Mouse (Mus musculus) left cerebral cortex, adult 18-20 months (tissue): Measurements from ENCODE around the gene Srsf5. TPM values are rescaled to one million over a fixed set of nuclear protein-coding genes. Genes with fewer than 3 reads are reported as not detected.

ENCODE experiments used
- DNase-seq, 2 experiments: peaks; one replicate each; pipeline ENCODE4 v3.0.0; 2021 to 2022; ENCODE audit warnings: low spot score in 2 of 2, mixed read lengths in 1 of 2
- total RNA-seq, 2 experiments: library from RNA; stranded (reverse); gene quantifications; 2 replicates each; pipeline ENCODE4 v1.2.3; 2021

Gene Srsf5
- total RNA-seq, 2 experiments from 2014 or later = 277 to 300 TPM

GRCm38 (mm10) chr12:80995326-80995725, 50.0 kb downstream of the Srsf5 start:
- DNase-seq = no peak

GRCm38 (mm10) chr12:80997652-80998051, 52.3 kb downstream of the Srsf5 start:
- DNase-seq = no peak

- no peak for DNase-seq
Observed at GRCm38 (mm10) chr12:80998528-80999221, 53.4 kb downstream of the Srsf5 start.

Other genes with a start within 250 kb of the Srsf5 start
- 10 to 100 TPM; 11.4 to 12.2 TPM for gene Ccdc177, start 184.8 kb upstream of the Srsf5 start, total RNA-seq
- 10 to 100 TPM; 34.8 to 35.7 TPM for gene Susd6, start 155.0 kb upstream of the Srsf5 start, total RNA-seq
- not detected for gene Slc10a1, start 23.2 kb downstream of the Srsf5 start, total RNA-seq
- 10 to 100 TPM in 1 of 2 experiments, 1 to 10 TPM in 1; 7.4 to 10.4 TPM for gene Smoc1, start 81.3 kb downstream of the Srsf5 start, total RNA-seq